Mouse (Mus musculus) CD4-positive, CD25-positive, alpha-beta regulatory T cell, adult 4 months (primary cell): Measurements from ENCODE around the gene Fsip1. TPM values are rescaled to one million over a fixed set of nuclear protein-coding genes. Genes with fewer than 3 reads are reported as not detected.

Source experiments
- ATAC-seq: one replicate; pipeline ENCODE4 v1.8.0; 2017
- polyA plus RNA-seq, 2 experiments: library from polyadenylated mRNA; unstranded; fragments of 100-300 nt; shearing (Covaris generic); gene quantifications; one replicate each; pipeline ENCODE4 v1.2.1; 2017

The Fsip1 gene
- polyA plus RNA-seq, 2 experiments from 2014 or later = not detected

DNA sequence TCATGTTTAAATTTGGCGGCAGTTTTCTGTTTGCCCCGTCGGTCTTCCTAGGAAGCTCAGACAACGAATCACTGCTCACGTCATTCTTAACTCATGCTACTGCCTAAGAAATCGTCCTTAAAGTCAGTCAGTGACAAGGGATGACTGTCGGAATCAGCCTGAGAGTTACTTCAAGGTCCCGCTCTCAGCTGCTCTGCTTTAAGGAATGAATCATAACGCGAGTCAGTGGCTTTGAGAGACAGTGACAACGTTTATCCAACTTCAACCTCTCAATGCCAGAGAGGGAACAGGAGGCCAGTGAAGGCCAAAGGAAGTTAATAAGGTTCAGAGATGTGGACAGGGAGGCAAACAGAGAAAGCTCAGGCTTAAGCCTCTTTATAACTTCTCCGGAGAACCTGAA, 7.8 kb downstream of the Fsip1 start:
- ATAC-seq = no peak

DNA sequence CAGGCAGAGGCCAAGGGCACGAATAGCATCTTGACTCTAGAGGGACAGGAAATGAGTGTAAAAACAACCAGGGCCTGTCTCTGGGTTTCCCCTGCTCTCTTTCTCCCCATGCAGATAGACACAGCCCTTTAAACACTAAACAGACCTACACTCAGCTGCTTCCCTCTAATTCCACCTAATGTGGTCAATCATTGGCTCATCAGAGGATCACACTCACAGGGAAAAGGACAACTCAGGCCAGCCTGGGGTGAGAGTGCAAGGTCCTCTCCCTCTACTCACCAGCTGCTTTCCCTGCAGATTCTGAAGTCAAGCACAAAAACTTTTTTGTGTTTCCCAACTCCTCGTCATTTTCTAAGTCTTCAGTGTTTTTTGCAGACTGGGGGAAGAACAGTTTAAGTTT, 8.8 kb downstream of the Fsip1 start:
- no peak for ATAC-seq

DNA sequence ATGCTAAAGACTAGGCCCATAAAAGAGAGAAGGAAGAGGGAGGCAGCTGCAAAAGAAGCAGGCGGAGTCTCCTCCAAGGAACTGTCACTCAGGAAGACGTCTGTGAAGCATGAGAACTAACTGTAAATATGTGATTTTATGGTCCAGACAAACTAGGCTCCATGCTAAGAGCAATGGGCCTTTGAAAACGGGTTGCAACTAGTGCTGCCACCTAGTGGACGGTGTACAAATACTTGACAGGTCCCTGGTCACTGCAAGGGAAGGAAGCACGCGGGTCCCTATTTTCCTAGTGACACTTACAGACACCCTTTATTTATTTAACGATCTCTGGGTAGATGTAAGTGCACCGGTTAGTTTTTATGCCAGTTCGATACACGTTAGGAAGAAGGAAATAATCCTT, 10.9 kb downstream of the Fsip1 start:
- no peak for ATAC-seq

DNA sequence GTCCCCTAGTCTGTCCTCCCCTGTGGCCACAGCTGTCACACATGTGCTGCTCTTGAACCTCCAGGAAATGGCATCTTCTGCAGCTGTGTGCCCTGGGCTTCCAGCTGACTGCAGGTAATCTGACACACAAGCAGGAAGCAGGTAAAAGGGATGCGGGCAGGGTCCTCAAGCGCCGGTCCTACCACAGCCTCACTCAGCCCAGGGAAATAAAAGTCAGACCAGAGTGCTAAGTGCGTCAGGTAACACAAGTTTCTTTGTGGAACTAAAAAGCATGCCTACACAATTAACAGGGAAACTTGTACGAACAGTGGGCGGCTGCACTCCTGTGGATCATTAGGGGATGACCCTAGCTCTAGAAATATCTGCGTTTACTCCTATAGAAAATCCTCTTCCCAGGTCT, 20.6 kb downstream of the Fsip1 start:
- no peak for ATAC-seq

DNA sequence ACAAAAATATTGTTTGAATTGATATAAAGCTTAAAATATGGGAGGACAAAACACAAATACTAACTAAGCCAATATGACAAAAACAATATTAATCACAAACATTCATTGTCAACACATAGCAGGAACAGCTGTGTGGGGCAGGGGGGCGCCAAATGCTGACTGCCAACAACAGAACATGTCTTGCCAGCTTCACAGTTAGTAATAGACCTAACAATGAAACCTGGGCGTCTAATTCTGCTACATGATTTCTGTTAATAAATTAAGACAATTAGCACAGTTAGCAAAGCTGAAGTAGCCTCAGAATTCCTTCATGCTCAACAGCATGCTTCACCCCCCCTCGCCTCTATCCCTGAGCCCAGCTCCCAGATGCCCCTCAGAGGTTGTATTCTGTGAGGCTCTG, 21.2 kb downstream of the Fsip1 start:
- no peak for ATAC-seq

DNA sequence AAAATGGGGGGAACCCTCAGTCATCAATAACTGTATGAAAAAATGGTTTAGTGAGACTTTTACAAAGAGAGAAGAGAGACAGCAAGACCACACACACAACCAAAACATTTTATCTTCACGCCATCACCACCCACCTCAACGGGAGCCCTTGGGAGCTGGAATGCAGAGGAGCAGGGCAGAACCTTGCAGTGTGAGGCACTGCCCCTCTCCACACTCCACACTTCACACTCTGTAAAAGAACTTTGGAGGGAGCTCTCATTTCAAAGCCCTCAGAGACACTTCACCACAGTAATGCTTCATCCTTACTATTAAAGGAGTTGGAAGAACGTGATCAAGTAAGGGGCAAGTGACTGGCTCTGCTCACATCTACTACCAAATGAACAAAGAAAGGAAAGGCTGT, 26.2 kb downstream of the Fsip1 start:
- ATAC-seq = no peak

DNA sequence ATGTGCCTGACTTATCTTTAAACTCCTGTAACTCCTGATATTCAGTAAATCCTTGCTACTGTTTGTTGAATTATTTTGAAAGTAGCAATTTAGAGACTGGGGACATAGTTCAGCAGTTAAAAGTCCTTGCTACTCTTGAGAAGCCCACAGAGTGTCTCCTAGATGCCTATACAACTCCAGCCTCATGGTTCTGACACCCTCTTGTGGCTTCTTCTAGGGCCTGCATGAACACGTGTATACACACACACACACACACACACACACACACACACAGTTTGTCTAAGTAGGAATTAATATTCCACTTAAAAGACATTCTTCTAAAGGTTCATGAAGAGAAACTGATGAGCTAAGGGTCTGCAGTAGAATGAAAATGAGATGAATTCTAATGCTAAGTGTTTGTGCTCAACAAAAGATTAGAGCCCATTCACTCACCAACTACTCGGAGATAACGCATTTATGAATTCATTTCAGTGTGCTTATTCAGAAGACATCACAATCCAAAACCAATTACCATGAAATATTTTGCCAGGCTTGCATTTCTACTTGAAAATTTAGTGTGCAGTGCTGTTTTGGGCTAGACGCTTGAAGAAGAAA, 28.2 kb downstream of the Fsip1 start:
- no peak for ATAC-seq

DNA sequence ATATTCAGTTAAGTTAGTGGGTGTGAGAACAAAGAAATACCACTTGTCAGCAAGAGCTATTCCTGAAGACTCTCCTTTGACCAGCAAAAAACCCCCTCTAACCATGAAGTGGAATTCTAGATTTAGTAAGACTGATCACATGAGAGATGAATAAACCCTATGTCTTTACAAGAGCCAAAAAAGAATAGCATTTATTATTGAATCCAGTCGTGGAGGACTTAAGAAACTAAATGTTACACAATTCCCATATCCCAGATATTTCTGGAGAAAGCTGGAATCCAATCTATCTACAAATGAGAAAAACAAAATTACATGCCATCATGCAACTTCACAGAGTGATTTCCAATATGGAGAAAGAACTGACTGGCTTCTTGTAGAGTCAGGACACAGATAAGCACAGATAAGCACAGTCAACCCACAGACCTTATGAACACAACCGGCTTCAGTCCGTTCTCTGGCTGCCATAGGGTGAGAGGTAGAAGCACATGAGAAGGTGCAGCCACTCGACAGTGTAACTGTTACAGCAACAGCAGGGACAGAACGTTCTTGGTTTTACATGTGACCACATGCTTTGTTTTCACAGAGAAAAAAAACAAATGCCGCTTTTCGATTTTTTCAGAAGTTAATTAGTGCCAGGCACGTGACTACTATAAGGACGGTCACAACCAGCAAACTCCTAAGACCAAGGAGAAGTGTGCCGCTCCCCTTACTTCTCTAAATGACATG, 31.3 kb downstream of the Fsip1 start:
- no peak for ATAC-seq

DNA sequence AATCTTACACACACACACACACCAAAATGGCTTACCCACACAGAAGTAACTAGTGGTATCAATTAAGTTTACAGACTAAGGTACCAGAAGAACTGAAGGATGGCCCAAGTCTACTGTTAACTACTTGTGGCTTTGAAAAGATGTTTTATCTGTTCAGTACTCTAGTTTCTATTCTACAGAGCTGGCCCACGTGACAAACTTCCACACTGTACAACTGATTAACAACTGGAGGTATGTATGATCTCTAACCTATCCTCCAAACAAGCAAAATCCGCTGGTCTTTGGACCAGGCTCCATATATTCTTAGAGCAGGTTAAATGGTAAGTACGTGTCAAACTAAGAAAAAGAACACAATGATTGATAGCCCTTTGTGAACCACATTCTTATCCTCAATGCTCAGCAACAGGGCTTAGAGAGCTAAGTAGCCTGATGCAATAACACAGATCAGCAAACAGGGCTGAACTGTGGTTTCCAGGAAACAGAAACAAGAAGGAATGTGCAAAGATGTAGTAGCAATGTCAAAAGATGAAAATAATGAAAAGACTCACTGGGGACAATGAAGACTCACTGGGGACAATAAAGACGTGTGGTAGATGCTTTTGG, 38.7 kb downstream of the Fsip1 start:
- no peak for ATAC-seq

DNA sequence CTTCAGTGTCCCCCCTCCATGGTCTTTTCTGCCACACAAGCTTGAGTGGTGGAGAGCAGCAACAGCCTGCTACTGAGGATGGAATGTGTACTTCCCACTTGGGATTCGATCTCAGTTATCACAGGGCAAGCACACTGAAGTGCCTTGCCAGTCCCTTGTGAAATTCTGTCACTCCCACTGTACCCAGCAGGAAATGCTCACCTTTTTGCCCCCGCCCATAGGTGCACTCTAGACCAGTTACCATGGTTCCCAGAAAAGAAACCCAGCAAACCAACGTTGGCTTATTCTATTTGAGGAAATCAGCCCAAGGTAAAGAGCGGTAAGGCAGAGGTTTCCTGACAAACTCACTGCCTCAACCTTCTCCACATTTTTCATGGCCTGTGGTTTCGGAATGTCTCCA, 47.1 kb downstream of the Fsip1 start:
- ATAC-seq = no peak

DNA sequence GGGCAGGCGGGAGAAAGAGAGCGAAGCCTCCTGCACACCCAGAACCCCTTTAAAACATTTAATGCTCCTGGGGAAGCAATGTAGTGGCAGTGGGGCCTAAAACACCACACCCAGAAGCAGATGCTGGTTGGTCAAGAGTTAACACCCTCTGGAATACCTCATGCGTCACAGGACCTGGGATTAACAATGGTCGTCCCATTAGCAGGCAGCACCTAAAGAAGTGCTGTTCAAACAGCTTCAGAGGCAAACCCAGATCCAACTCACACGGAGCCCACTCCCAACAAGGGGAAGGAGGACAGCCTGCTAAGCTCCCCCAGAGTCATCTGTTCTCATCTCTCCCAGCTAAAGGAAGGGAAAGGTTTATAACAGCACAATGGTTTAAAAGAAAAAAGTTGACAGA, 48.1 kb downstream of the Fsip1 start:
- no peak for ATAC-seq

DNA sequence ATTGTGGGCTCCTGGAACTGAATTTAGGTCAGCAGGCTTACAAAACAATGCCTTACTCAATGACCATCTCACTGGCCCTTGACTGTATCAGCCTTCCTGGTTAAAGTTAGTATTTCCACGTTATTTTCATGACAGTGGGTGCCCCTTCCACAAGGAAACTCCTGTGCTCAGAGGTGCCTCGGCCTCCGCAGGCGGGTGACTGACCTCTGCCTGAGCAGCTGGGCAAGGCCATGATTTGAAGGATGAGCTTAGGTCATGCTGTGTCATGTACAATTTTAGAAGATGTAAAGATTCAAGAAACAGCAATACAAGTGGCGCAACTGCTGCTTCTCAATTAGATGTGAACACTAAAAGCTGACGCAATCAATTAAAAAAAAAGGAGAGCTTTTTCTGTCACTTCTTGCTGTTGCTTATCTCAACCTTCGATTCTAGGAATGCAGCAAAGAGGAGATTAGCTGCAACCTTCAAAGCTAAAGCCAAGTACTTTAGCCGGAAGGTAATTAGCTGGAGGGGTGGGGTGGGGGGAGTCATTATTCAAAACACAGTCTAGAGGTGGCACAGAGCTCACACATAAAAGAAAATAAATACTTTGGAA, 50.7 kb downstream of the Fsip1 start:
- ATAC-seq = no peak

DNA sequence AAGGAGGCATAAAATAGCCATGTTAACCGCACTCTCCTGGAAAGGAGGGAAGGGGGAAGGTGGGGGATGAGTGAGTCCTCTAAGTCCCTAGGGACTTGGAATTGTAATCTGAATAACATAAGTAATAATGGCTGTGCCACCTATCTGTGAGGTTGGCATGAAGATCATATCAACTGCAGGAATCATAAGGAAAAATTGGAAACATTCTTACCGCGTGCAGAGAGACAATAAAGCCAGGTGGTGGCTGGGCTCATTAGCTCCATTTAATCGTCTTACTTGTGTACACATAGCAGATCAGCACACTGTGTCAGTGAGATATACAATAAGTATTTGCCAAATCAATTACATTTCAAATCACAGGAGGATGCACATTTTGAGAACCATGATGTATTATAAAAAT, 52.1 kb downstream of the Fsip1 start:
- no peak for ATAC-seq

DNA sequence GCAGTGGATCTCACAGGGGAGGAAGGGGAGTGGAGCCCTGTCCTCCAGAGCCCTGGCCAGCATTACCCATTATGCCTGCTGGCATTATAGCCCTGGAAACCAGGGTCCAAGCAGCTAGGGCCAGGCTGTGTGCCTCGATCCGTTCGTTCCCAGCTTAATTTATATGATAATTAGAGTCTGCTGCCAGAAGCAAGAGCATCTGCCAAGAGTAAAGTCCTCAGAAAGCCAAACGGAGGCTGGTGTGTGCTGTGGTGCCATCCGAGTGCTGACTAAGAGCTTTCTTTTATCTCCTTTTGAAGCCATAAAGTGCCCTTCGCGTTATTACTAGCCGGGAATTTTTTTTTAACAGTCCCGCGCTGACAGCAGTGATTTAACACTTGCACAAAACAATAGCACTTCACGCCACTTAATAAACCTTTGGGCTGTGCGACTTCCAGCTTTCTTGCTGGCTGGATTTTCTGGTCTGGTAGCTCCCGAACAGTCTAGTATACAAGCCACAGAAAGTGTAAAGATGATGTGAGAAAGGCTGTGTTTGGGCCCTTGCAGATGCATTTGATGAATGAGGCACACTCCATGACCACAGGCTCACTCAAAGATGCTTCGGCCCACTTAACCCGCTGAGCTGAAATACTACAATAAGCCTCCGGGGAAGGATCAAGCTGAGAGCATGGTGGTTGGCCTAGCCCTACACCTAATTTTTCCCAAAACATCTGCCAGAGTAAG, 52.9 kb downstream of the Fsip1 start:
- ATAC-seq = no peak

DNA sequence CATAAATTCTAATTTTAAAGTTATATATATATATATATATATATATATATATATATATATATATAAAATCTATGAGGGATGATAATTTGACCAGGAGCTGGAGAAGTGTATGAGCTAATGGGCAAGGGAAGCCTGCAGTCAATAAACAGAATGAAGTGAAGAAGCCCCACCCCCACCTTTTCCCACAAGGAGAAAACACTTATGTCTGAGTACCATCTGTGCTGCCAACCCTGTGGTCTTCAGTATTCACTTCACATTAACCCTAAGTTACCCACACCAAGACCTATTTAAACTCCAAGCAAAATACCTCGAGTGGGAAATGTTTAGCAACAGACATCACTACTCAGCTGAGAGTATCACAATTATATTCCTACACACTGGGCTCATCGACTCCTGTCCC, 53.8 kb downstream of the Fsip1 start:
- ATAC-seq = no peak

DNA sequence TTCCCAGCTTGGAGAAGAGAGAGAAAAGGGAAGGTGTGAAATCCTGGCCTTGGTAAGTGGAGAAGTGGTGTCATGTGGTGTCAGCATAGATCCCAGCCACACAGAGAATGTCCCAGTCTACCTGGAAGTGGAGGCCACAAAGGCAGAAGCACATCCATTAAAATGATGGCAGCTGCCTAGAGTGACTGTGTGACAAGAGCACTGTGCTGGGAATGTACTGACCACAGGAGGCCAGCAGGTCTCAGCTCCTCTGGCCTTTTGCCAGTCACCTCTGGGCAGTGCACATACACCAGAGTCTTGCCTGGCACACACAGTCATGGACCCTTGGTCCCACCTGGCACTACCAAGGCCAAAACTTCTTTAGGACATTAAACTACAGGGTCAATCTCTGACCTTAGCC, 54.8 kb downstream of the Fsip1 start:
- no peak for ATAC-seq

DNA sequence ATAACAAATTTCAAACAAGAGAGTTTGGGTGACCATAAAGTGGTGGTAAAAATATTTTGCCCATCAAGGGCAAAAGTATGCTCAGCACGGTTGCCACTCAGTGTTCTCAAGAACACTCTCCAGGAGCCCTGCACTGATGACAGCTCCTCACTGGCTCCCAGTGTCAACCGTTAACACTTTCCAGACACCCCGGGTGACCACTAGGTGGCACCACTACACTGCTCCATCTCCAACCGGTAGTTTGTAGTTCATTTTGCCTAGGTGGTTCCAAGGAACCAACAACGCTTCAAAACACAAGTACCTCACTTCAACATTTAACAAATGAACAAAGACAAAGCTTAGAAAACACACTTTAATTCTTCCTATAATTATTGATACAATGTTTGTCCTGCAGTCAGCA, 56.9 kb downstream of the Fsip1 start:
- ATAC-seq = peak; percentile 41

DNA sequence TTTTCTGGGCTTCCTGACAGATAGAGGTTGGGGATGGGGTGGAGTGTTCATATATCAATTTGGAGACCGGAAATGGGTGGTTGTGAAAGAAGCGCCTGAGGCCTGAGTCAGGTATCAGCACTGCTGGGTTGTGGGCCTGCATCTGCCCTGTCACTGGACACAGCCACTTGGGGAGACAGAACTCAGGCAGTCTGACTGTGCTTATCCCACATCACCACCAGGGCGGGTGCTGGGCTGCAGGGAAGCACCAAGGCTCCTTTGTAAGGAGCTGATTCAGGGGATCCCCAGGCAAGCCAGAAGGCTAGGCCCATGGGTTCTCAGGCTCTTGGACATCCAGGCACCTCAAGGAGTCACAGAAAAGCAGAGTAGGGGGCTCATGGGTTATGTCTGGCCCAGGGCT, 59.8 kb downstream of the Fsip1 start:
- ATAC-seq = no peak

DNA sequence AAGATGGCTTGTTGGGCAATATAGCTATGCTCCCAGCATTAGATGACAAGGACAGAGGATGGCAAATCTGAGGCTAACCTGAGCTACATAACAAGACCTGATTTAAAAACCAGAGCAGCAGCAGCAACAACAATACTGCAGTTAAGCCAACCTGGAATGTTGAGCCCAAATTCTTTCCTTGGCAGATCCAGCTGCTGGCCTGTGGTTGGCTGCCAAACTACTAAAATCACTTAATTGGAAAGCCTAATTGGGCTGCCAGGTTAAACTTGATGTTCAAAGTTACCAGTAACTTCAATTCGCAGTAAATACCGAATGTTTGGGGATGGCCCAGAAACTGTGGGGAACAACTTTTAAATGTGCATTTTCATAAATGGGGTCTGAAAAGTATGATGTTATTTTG, 74.6 kb downstream of the Fsip1 start:
- ATAC-seq = no peak

DNA sequence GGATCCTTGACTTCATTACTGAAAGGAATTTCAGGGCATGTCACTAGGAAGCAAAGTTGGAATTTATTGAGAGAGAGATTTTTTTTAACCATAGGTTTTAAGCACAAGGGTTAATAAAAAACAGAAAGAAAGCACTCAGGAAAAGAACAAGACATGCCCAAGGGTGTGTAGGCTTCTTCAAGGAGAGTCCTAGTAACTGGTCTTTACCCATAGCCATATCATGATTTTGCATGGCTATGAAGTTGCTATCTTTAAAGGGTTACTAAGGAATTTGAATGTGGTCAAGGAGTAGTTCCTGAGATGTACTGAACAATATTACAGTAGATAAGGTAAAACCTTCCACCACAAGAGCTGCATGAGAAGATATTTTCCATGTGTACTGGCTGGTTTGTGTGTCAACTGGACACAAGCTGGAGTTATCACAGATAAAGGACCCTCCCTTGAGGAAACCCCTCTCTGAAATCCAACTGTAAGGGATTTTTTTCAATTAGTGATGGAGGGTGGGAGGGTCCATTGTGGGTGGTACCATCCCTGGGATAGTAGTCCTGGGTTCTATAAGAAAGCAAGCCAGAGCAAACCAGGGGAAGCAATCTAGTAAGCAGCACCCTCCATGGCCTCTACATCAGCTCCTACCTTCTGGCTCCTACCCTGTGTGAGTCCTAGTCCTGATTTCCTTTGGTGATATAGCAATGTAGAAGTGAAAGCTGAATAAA, 76.7 kb downstream of the Fsip1 start:
- ATAC-seq = no peak

DNA sequence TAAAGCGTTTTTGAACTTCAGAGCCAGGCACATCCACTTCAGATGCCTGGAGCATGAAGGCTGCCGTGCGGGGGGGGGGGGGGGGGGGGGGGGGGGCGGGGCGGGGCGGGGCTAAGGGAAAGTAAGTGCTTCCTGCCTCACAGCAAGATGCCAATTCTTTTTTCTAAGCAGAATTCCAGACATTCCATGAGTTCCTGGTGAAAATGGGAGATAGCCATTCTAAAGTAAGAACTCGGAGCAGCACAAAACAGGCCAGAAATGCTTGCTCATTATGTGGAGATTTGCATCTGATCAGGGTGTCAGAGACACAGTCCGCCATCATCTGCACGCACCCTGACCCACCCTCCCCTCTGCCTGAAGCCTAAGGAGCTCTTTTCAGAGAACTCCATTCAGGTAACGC, 77.3 kb downstream of the Fsip1 start:
- no peak for ATAC-seq

DNA sequence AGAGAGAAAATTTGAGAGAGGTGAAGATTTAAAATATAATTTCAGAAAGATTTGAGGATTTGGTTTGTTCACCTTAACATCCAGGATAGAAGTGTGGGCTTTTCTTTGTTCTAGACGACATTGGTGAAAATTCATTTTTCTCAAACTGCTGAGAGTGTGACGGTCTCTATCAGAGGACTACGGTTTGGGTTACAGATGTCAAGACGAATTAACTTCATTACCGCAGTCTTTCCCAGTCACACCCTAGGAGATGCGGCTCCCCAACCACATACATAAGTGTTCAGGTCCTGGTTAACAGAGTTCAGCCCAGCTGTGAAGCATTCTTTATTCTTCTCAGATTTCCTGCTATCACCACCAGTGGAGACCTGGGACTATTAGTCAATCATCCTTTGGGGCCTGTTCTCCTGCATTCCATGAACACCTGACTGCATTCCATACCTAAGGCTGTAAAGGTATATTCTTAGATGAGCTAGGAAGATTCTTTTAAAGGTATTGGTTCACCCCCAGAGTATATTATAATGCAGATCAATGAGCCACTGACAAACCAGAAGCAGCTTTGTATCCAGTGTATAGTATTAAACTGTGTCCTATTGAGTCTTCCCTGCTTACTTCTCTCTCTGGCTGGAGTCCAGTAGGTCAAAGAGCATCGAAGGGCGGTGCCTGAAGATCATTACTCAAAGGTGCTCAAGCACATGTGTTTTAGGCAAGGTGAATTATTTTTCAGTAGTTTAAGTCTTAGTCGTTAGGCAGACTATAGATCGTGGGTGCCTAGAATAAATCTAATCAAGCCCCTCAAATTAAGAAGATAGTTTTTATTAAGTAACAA, 82.0 kb downstream of the Fsip1 start:
- ATAC-seq = no peak
